Mouse (Mus musculus) liver, adult (tissue): ENCODE measurements at regions not wholly inside any gene's neighbourhood (a gene's known extent, or its start where the extent isn't known, plus 50 kb on each side); places are given as distances from the start of the nearest gene placed in this dataset.

Experiments
- GATA4 ChIP-seq: IDR thresholded peaks from 2 replicates; pipeline ENCODE4 v1.6.1; 2014; ENCODE audit warnings: mild to moderate bottlenecking, low read length; ENCODE audit not compliant: insufficient replicate concordance

DNA sequence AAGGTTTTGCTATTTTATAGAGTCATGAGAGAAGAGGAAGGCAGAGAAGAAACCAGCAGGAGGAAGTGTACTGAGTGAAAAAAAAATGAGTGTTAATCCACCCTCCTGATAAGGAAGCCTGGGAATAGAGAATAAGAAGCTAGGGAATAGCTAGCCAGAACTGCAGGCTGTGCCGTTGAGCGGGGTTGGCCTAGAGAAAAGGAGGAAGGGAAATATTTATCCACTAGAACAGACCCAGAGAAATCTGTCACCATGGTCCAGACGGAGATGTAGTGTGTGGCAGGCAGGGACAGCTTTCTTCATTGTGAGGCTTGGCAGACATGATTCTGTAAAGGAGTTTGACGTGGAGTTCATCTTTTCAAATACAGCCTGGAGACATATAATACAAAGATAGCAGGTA, 397.4 kb downstream of the Epha3 start:
- no peak for TF ChIP-seq GATA4

DNA sequence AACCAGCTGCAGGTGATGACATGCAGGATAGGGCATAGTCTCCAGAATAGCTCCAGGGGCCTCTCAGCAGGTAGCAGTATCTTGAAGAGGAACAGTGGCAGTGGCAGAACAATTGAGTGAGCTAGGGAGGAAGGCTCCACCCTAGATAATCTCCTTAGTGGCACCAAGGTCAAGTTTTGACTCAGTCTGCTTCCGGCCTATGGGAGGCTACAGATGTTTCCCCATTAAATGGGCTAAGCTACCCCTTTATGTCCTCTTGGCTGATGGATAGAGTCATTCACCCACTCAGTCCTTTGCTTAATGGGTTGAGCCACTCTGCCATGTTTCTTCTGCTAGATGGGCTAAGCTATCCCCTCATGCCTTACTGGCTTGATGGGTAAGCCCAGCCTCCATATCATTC, 395.1 kb downstream of the Epha3 start:
- TF ChIP-seq GATA4 = no peak
